Mouse (Mus musculus): ENCODE data around the gene Wwtr1.

Gene Wwtr1

GRCm38 (mm10) chr3:57575660-57576055, at the start of gene Wwtr1:
Gene Wwtr1 (minus strand): TSS chr3:57575910.
- DNase-seq (ENCODE audit: low spot score in 2 of 2), result peak; percentile 50 to 65

- no peak for DNase-seq (ENCODE audit: low spot score in 2 of 2)
Measured at GRCm38 (mm10) chr3:57619718-57620117, 44.0 kb upstream of the Wwtr1 start.

- no peak for DNase-seq (ENCODE audit: low spot score in 2 of 2)
Measured at GRCm38 (mm10) chr3:57615652-57616051, 39.9 kb upstream of the Wwtr1 start.

GRCm38 (mm10) chr3:57612430-57612997, 36.8 kb upstream of the Wwtr1 start:
- DNase-seq (ENCODE audit: low spot score in 2 of 2), result no peak

DNA sequence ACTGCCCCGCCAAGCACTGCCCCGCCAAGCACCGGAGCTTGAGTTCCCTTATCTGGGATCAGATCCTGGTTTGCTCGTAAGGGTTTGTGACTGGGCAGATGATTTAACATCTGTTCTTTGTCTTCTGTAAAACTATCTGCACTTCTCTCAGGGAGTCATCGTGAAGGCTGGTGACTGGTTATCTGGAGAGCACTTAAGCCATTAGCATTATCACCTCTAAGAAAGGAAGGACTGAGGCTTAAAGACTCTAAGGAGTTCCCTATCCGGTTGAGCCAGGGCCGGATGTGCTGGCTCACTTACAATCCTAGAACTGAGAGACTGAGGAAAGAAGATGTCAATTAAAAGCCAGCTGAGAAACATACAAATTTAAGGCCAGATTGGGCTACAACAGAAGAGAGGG, 36.1 kb upstream of the Wwtr1 start:
- DNase-seq (ENCODE audit: low spot score in 2 of 2), result no peak

- DNase-seq (ENCODE audit: low spot score in 2 of 2), result no peak
Measured at GRCm38 (mm10) chr3:57604618-57605015, 28.9 kb upstream of the Wwtr1 start.

- no peak for DNase-seq (ENCODE audit: low spot score in 2 of 2)
Measured at GRCm38 (mm10) chr3:57603891-57604617, 28.3 kb upstream of the Wwtr1 start.

DNA sequence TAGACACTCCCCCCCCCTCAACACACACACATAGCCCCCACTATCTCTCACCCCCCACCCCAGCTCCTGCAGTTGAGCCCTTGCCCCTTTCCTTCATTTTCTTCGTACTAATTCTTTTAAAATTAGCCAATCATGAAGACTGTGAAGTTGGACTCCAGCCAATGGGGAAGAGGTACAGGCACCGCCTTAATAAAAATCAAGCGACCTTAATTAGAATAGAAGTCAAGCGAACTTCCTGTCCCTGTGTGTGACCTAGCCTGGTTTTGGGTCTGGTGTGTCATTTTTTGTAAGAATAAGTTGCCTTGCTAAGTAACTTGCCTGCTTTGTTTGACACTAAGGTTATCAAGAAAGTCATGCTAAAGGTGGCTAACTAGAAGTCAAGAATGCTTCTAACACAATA, 26.9 kb upstream of the Wwtr1 start:
- no peak for DNase-seq (ENCODE audit: low spot score in 2 of 2)

GRCm38 (mm10) chr3:57596566-57596965, 20.9 kb upstream of the Wwtr1 start:
- no peak for DNase-seq (ENCODE audit: low spot score in 2 of 2)

DNA sequence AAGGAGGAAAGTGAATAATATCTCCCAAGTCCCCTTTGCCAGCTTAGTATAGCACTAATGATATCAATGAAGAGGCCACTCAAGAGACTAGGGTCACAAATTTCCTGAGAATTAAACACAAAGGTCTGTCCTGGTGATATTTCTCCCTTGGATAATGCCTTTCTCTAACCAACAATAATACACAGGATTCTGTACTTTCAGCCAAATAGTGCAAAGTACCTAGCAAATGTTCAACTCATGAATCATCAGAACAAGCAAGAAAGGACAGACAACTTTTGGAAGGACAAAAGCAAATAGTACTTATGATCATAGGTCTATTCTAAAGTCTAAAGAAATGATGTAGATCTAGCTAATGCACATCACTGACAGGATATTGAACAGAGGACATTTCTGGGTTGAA, 19.8 kb upstream of the Wwtr1 start:
- no peak for DNase-seq (ENCODE audit: low spot score in 2 of 2)

DNA sequence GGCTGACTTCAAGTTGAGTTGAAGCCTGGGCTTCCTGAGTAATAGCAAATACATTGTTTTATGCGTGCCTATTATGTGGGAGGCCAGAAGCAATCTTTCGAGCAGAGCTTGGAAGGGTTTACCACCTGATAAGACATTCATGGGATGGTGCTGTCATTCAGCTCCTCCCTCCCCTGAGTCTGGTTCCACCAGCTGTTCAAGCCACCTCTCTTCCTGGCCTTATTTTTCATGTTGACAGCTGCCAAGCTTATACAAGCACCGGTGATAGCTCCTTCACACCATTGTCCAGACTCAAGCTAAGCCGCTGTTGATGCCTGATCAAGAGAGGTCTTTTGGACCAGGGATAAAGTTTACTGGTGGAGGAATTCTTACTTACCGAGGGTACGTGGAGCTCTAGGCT, 10.3 kb upstream of the Wwtr1 start:
- no peak for DNase-seq (ENCODE audit: low spot score in 2 of 2)

GRCm38 (mm10) chr3:57583533-57583932, 7.8 kb upstream of the Wwtr1 start:
- DNase-seq (ENCODE audit: low spot score in 2 of 2), result no peak

- no peak for DNase-seq (ENCODE audit: low spot score in 2 of 2)
Measured at GRCm38 (mm10) chr3:57580426-57581195, 4.9 kb upstream of the Wwtr1 start.

DNA sequence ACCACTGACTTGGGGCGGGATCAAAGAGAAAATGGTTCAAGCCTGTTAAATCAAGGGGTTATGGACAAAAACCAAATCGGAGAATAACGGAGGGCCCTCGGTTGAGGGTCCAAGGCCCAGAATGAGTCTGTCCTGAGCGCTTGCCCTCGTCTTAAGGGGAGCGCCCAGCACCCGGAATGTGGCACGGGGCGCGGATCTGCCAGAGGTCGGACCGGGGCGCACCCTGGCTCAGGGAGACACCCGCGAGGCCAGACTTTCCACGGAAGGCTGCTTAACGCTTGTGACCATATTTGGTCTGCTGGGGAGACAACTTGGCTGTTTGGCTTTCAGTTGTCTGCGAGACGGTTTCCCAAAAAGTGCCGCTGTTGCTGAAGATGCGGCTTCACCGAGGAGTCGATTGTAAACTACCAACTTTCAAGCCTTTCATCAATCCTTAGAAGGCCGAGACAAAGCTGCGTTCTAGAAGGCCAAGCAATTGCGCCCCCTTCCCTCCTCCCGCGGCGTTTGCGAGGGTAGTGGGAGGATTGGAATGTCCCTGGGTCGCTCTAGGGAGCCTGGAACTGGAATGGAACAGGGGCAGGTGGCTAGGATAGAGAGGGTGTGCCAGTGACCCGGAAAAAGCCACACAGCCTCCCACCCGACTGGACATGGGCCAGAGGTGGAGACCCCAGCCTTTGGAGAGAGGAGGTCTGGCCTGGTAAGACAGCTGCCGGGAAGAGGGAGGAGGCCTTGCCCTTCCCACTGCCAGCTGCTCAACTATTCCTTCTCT, 530 bp upstream of the Wwtr1 start:
- peak; percentile 9 to 10 for DNase-seq (ENCODE audit: low spot score in 2 of 2)

GRCm38 (mm10) chr3:57574885-57575659, 638 bp downstream of the Wwtr1 start:
- peak; percentile 21 to 38 for DNase-seq (ENCODE audit: low spot score in 2 of 2)

DNA sequence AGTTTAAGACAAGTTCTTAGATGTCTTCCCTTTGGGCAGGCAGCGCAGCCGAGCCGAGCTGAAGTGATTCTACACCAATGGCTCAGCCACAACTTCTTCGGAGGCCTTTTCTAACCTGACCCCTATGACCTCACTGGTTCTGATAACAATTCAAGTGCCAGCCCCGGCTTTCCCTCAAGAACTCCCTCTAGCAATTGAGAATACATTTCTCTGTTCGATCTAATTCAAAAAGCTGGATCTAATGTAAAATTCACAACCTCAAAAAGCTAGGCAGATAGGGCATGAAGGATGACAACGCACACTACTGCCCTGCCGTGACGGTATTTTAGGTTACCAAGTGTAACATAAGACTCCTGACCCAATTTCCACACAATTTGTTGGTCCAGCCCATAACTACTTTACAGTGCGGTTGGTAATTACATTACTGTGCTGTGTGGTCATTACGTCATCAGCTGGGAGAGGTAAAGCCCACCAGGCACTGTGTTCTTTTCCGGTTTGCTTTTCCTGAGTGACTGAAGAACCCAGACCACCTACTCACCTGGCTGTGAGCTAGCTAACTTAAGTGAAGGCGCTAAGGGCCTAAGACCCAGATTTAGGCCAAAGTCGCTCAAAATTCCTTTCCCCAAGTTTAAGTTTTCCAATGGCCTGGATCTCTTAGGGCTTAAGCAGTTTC, 1.7 kb downstream of the Wwtr1 start:
- DNase-seq (ENCODE audit: low spot score in 2 of 2), result no peak

- no peak for DNase-seq (ENCODE audit: low spot score in 2 of 2)
Measured at GRCm38 (mm10) chr3:57572331-57572975, 3.3 kb downstream of the Wwtr1 start.

DNA sequence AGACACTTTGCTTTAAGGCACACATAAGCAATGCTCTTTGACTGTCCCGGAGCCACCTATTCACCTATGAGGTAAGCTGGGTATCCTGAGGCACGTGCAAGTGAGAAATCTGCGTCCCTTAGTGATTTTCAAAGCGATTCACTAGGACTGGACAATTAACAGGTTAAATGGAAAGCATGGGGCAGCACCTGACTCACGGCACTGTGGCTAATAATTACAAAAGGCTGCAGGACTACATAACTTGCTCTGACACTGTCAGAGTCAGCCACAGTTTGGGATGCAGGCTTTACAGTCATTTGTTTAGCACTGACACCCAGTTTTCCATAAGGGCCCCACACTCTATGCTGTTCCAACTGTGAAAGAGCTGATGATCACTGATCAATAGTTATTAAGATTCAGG, 9.1 kb downstream of the Wwtr1 start:
- DNase-seq (ENCODE audit: low spot score in 2 of 2), result no peak

DNA sequence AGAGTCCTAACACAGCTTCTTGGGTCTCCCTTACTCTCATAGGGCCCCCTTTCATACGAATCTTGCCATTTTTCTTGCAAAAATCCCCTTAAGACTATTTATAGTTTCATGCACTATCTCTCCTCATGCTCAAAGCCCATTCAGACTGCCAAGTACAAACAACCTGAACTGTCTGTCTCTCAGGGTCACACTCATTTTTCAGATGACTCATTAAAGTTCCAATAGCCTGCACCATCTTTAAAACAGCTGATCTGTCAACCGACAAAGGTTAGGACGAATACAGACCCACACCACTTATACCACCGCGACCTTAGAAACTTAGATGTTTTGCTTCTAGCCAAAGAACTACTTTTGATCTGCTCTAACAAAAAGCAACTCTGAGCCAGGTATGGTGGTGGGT, 12.1 kb downstream of the Wwtr1 start:
- no peak for DNase-seq (ENCODE audit: low spot score in 2 of 2)

- DNase-seq (ENCODE audit: low spot score in 2 of 2), result no peak
Measured at GRCm38 (mm10) chr3:57562996-57563506, 12.7 kb downstream of the Wwtr1 start.
